Mouse (Mus musculus): ENCODE measurements around the gene Rbfox3. TPM values are rescaled to one million over a fixed set of nuclear protein-coding genes. Genes with fewer than 3 reads are reported as not detected.

The Rbfox3 gene
- polyA plus RNA-seq, 1 experiment from 2014 or later: 1.7 TPM

DNA sequence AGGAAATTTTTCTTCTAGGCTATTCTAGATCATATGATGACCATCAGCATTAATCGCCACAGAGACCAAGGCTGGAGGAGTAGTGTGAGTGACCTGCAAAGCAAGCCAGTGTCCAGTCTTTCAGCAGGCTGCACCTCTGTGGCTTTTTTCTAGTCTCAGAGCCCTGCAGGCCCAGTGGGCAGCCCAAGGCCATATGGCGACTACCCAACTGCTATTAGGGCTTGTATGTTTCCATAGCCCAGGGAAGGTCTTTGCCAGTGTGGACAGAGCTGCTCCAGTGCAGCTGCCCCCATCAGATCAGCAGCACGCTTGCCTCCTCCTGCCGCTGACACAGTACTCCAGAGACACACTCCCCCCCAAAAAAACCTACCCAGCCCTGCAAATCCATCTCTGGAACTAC lies 290.5 kb downstream of the Rbfox3 start:
- H3K27ac ChIP-seq (ENCODE audit: low read depth): no peak overlapping the region
- no peak for DNase-seq (ENCODE audit: low spot score)
- no peak for ATAC-seq (replicated peaks; ENCODE audit: low FRiP score, low TSS enrichment, low read depth)
- H3K27me3 ChIP-seq (replicated peaks; ENCODE audit: control insufficient read depth, insufficient read depth, low read length): no peaks in the 10 kb centered on the region
- H3K9ac ChIP-seq (ENCODE audit: low read length): no peak overlapping the region
- H3K4me2 ChIP-seq (ENCODE audit: low read length): no peak overlapping the region
- H3K4me3 ChIP-seq (ENCODE audit: low read depth, low read length): no peak overlapping the region
- WGBS: 77% methylated on average over 4 of the region's 4 CpGs
- no peaks in the 10 kb centered on the region for H3K4me1 ChIP-seq (replicated peaks; ENCODE audit: control insufficient read depth, insufficient read depth, low read length)
- no peaks in the 10 kb centered on the region for H3K36me3 ChIP-seq (ENCODE audit: control insufficient read depth, insufficient read depth, low read length)
- H3K9me3 ChIP-seq (ENCODE audit: control insufficient read depth, low read length): no peaks in the 10 kb centered on the region

DNA sequence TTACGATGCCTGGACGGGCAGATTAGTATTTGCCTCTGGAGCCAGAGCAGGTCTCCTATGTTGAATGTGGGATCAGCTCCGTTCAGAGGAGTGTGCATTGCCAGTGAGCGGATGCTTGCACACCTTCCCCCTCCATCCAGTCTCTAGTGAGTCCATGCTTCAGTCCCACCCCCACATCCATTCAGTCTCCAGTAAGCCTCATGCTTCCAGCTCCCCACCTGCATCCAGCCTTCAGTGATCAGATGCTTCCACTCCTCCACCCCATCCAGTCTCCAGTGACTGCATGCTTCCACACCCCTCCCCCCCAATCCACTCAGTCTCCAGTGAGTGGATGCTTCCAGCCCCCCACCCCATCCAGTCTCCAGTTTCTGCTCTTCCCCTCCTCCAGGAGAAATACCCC lies 297.3 kb downstream of the Rbfox3 start:
- Histone ChIP-seq H3K27me3 (replicated peaks; ENCODE audit: control insufficient read depth, insufficient read depth, low read length) (peaks cover 10% of the 10 kb centered on the region; the same call in 1 of the 2 replicates), H3K9me3 (ENCODE audit: control insufficient read depth, low read length) (no peaks in the 10 kb centered on the region), H3K4me2 (ENCODE audit: low read length) (no peak overlapping the region), H3K4me1 (replicated peaks; ENCODE audit: control insufficient read depth, insufficient read depth, low read length) (no peaks in the 10 kb centered on the region), H3K27ac (ENCODE audit: low read depth) (no peak overlapping the region), H3K4me3 (ENCODE audit: low read depth, low read length) (no peak overlapping the region), H3K36me3 (ENCODE audit: control insufficient read depth, insufficient read depth, low read length) (no peaks in the 10 kb centered on the region), H3K9ac (ENCODE audit: low read length) (no peak overlapping the region)
- ATAC-seq (replicated peaks; ENCODE audit: low FRiP score, low TSS enrichment, low read depth) (no peak), DNase-seq (ENCODE audit: low spot score) (no peak)
- 80% methylated on average over 4 of the region's 4 CpGs for WGBS

DNA sequence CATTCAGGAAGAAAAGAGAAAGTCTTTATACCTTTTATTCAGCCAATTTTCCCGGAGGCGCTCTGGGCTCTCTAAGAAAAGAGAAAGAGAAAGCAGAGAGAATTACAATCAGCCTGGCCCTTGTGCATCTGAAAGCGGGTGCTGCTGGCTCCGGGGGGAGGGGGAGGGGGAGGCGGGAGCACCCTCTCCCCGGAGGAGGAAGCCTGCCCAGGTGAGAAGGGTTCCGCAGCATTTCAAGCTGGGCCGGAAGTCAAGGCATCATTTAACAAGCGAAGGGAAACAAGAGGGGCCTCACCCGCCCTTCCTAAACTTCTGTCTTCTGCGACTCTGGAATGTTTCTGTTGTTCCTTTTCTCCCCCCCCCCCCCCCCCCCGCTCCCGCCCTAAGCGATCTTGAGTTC lies 301.3 kb downstream of the Rbfox3 start:
- Histone ChIP-seq H3K27me3 (replicated peaks; ENCODE audit: control insufficient read depth, insufficient read depth, low read length) (peaks cover 12% of the 10 kb centered on the region; the same call in 1 of the 2 replicates), H3K4me2 (ENCODE audit: low read length) (no peak overlapping the region), H3K9ac (ENCODE audit: low read length) (no peak overlapping the region), H3K36me3 (ENCODE audit: control insufficient read depth, insufficient read depth, low read length) (no peaks in the 10 kb centered on the region), H3K27ac (ENCODE audit: low read depth) (no peak overlapping the region), H3K4me3 (ENCODE audit: low read depth, low read length) (no peak overlapping the region), H3K9me3 (ENCODE audit: control insufficient read depth, low read length) (no peaks in the 10 kb centered on the region), H3K4me1 (replicated peaks; ENCODE audit: control insufficient read depth, insufficient read depth, low read length) (no peaks in the 10 kb centered on the region)
- DNase-seq (ENCODE audit: low spot score) (no peak), ATAC-seq (replicated peaks; ENCODE audit: low FRiP score, low TSS enrichment, low read depth) (no peak)
- WGBS: 2% methylated on average over 12 of the region's 14 CpGs

DNA sequence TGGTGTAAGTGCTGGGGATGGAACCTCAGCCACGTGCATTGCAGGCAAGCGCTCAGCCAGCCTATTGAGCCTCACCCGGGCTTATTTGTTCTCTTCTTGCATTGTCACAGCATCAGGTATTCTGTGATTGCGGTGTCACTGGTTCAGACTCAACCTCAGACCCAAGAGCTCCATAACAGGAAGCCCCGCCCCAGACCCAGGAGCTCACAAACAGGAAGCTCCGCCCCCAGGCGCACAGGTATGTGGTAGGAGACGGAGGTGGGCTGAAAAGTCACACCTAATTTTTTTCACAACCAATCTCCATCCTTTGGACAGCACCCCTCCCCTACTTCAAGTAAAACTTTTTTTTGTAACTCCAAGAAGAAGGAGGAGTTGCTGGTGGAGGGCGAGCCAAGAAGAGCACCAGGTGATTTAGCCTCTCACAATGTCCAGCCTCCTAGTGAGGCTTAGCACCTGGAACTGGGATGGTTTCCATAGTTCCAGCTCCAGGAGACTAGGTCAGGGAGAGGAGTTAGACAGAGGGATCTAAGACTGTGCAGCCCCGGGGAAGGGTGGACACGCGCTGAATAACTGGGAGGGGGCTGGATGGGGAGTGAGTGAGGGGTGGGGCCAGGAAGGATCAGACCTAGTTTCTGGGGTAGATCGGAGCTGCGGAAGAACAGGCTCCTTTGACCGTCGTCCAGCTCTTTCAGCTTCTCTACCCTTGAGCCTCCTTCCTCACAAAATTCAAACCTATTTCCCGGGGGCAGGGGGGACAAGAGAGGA lies 302.0 kb downstream of the Rbfox3 start:
- Histone ChIP-seq H3K27me3 (replicated peaks; ENCODE audit: control insufficient read depth, insufficient read depth, low read length) (peaks cover 12% of the 10 kb centered on the region; the same call in 1 of the 2 replicates), H3K4me2 (ENCODE audit: low read length) (no peak overlapping the region), H3K9ac (ENCODE audit: low read length) (no peak overlapping the region), H3K27ac (ENCODE audit: low read depth) (no peak overlapping the region), H3K9me3 (ENCODE audit: control insufficient read depth, low read length) (no peaks in the 10 kb centered on the region), H3K4me1 (replicated peaks; ENCODE audit: control insufficient read depth, insufficient read depth, low read length) (no peaks in the 10 kb centered on the region), H3K4me3 (ENCODE audit: low read depth, low read length) (no peak overlapping the region), H3K36me3 (ENCODE audit: control insufficient read depth, insufficient read depth, low read length) (no peaks in the 10 kb centered on the region)
- 9% methylated on average over 17 of the region's 17 CpGs for WGBS
- ATAC-seq (replicated peaks; ENCODE audit: low FRiP score, low TSS enrichment, low read depth): no peak
- no peak for DNase-seq (ENCODE audit: low spot score)

DNA sequence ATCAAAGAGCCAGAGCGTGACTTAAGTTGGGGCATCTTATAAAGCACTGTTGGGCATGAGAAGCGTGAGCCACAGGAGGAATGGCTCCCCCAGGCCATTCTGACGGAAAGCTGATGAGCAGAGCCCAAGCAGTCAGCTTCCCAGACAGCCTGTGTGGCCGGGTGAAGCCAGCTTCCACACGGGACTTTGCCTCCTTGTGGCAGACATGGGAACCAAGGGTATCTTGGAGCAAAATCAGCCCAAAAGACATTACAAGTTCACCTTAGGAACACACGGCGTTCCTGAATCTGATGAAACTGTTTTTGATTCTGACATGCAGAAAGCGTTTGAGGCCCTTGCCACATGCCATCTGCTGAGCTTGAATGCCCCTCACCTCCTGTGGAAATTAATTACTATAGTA lies 303.5 kb downstream of the Rbfox3 start:
- ATAC-seq (replicated peaks; ENCODE audit: low FRiP score, low TSS enrichment, low read depth): no peak
- WGBS: 54% methylated on average over 8 of the region's 8 CpGs
- Histone ChIP-seq H3K4me1 (replicated peaks; ENCODE audit: control insufficient read depth, insufficient read depth, low read length) (no peaks in the 10 kb centered on the region), H3K9ac (ENCODE audit: low read length) (no peak overlapping the region), H3K27me3 (replicated peaks; ENCODE audit: control insufficient read depth, insufficient read depth, low read length) (peaks cover 12% of the 10 kb centered on the region; the same call in 1 of the 2 replicates), H3K4me2 (ENCODE audit: low read length) (no peak overlapping the region), H3K27ac (ENCODE audit: low read depth) (no peak overlapping the region), H3K4me3 (ENCODE audit: low read depth, low read length) (no peak overlapping the region), H3K36me3 (ENCODE audit: control insufficient read depth, insufficient read depth, low read length) (no peaks in the 10 kb centered on the region), H3K9me3 (ENCODE audit: control insufficient read depth, low read length) (no peaks in the 10 kb centered on the region)
- DNase-seq (ENCODE audit: low spot score): no peak

DNA sequence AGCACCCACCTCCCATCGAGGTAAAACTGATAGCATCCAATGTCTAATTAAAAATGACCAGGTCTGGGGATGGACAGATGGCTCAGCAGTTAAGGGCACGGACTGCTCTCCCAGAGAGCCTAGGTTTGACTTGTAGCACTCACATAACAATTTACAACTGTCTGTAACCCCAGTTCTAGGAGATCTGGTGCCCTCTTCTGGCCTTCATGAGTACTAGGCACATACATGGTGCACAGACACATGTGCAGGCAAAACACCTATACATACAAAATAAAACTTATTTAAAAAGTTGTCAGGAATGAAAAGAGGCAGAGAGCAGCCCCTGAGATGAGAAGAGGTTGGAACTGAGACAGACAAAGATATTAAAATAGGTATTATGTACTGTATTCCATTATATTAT lies 305.8 kb downstream of the Rbfox3 start:
- Histone ChIP-seq H3K27me3 (replicated peaks; ENCODE audit: control insufficient read depth, insufficient read depth, low read length) (peaks cover 15% of the 10 kb centered on the region; the same call in 1 of the 2 replicates), H3K27ac (ENCODE audit: low read depth) (no peak overlapping the region), H3K9me3 (ENCODE audit: control insufficient read depth, low read length) (no peaks in the 10 kb centered on the region), H3K4me2 (ENCODE audit: low read length) (no peak overlapping the region), H3K4me1 (replicated peaks; ENCODE audit: control insufficient read depth, insufficient read depth, low read length) (no peaks in the 10 kb centered on the region), H3K36me3 (ENCODE audit: control insufficient read depth, insufficient read depth, low read length) (no peaks in the 10 kb centered on the region), H3K9ac (ENCODE audit: low read length) (no peak overlapping the region), H3K4me3 (ENCODE audit: low read depth, low read length) (no peak overlapping the region)
- no peak for DNase-seq (ENCODE audit: low spot score)
- 78% methylated on average over 2 of the region's 2 CpGs for WGBS
- no peak for ATAC-seq (replicated peaks; ENCODE audit: low FRiP score, low TSS enrichment, low read depth)

DNA sequence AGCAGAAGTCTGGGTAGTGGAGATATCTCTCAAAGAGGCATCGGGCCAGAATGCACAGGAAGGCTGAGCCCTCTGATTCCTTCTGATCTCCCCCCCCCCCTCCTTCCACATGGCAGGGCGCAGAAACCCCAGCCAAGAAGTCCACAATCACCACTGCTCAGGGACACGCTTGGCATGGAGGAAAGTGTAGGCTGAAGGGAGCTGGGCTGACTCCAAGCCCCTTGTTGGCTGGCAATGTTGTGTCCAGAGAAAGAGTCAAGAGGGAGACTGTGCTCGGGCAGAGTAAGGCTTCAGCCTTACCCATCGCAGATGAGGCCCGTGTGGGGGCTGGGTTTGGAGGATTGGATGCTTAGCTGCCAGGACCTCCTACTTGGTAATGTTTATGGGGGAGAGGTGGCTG lies 307.2 kb downstream of the Rbfox3 start:
- Histone ChIP-seq H3K27ac (ENCODE audit: low read depth) (no peak overlapping the region), H3K9ac (ENCODE audit: low read length) (no peak overlapping the region), H3K4me2 (ENCODE audit: low read length) (no peak overlapping the region), H3K4me3 (ENCODE audit: low read depth, low read length) (no peak overlapping the region), H3K4me1 (replicated peaks; ENCODE audit: control insufficient read depth, insufficient read depth, low read length) (no peaks in the 10 kb centered on the region), H3K9me3 (ENCODE audit: control insufficient read depth, low read length) (no peaks in the 10 kb centered on the region), H3K36me3 (ENCODE audit: control insufficient read depth, insufficient read depth, low read length) (no peaks in the 10 kb centered on the region), H3K27me3 (replicated peaks; ENCODE audit: control insufficient read depth, insufficient read depth, low read length) (0 out of 2 replicates have a peak, but pooled peaks cover 8% of the 10 kb centered on the region)
- no peak for DNase-seq (ENCODE audit: low spot score)
- no peak for ATAC-seq (replicated peaks; ENCODE audit: low FRiP score, low TSS enrichment, low read depth)
- WGBS: 71% methylated on average over 6 of the region's 6 CpGs

DNA sequence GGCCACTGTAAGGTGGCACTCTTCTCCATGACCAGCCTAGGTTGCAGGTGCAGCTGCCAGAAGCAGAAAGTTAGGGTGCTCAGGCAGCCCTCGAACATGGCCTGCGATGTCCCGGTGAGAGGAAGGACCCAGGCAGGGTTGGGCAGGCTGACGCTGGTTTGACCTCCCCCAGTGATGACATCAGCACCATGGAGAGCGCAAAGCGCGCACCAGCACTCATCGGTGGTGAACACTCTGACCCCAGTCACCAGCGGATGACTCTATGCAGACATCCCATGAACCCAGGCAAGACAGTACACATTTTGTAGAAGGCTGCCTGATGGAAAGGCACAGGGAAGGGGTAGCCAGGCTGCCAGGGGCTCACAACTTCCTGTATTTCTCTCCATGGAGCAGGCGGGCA lies 308.3 kb downstream of the Rbfox3 start:
- no peak overlapping the region for H3K4me2 ChIP-seq (ENCODE audit: low read length)
- H3K4me1 ChIP-seq (replicated peaks; ENCODE audit: control insufficient read depth, insufficient read depth, low read length): no peaks in the 10 kb centered on the region
- ATAC-seq (replicated peaks; ENCODE audit: low FRiP score, low TSS enrichment, low read depth) (no peak; the same call in 1 of the 2 replicates), DNase-seq (ENCODE audit: low spot score) (peak; percentile 90)
- H3K9ac ChIP-seq (ENCODE audit: low read length): no peak overlapping the region
- H3K36me3 ChIP-seq (ENCODE audit: control insufficient read depth, insufficient read depth, low read length): no peaks in the 10 kb centered on the region
- 0 out of 2 replicates have a peak, but pooled peaks cover 5% of the 10 kb centered on the region for H3K27me3 ChIP-seq (replicated peaks; ENCODE audit: control insufficient read depth, insufficient read depth, low read length)
- no peaks in the 10 kb centered on the region for H3K9me3 ChIP-seq (ENCODE audit: control insufficient read depth, low read length)
- H3K4me3 ChIP-seq (ENCODE audit: low read depth, low read length): no peak overlapping the region
- H3K27ac ChIP-seq (ENCODE audit: low read depth): no peak overlapping the region
- WGBS: 1% methylated on average over 10 of the region's 10 CpGs

DNA sequence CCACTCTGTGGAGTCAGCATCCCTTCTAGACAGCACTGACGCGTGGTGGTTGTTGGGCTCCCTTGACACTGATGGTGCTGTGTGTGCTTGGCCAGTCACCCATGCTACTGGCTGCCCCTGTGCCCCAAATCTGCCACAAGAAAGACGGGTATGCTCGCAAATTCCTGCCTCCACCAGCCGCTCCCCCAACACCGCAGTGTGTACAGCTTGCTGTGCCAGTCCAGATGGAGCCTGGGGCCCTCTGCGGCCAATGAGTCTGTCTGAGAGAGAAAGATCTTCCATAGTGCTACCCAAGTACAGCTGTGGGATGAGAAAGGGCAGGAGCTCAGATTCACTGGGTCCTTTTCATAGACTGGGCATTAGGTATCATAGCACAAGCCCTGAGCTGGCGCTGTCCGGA lies 309.9 kb downstream of the Rbfox3 start:
- no peak for DNase-seq (ENCODE audit: low spot score)
- no peak overlapping the region for H3K9ac ChIP-seq (ENCODE audit: low read length)
- H3K27me3 ChIP-seq (replicated peaks; ENCODE audit: control insufficient read depth, insufficient read depth, low read length): 0 out of 2 replicates have a peak, but pooled peaks cover 5% of the 10 kb centered on the region
- H3K27ac ChIP-seq (ENCODE audit: low read depth): no peak overlapping the region
- H3K4me3 ChIP-seq (ENCODE audit: low read depth, low read length): no peak overlapping the region
- H3K9me3 ChIP-seq (ENCODE audit: control insufficient read depth, low read length): no peaks in the 10 kb centered on the region
- H3K4me2 ChIP-seq (ENCODE audit: low read length): no peak overlapping the region
- H3K4me1 ChIP-seq (replicated peaks; ENCODE audit: control insufficient read depth, insufficient read depth, low read length): no peaks in the 10 kb centered on the region
- WGBS: 69% methylated on average over 9 of the region's 9 CpGs
- ATAC-seq (replicated peaks; ENCODE audit: low FRiP score, low TSS enrichment, low read depth): no peak
- no peaks in the 10 kb centered on the region for H3K36me3 ChIP-seq (ENCODE audit: control insufficient read depth, insufficient read depth, low read length)

All from intestine, embryonic 14.5 days (tissue).